Comparison of ENCODE assay signal across 7 mouse cellular contexts in the genomic region with DNA sequence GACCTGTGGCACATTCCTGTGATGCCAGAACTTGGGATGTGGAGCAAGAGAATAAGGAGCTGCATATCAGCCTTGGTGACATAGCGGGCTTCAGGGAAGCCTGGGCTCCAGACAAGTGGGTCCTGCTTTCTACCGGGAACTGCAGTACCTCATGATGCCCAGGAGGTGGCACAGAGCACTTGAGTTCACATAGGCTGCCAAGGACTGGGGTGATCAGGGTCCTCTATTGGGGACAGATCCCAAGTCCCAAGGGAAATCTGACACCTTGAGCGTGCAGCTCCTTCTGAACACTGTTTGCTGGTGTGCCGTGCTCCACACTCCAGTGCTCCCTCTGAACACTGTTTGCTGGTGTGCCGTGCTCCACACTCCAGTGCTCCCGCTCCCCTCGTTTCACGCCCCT. TPM values are rescaled to one million over a fixed set of nuclear protein-coding genes. Genes with fewer than 3 reads are reported as not detected.
DNase-seq lines count a peak whose midpoint lies in the region; ATAC-seq lines count a peak whose summit lies in the region.

No protein-coding gene starts in this region.

- no peaks in the 10 kb centered on the region for H3K9me3 ChIP-seq in embryonic facial prominence, embryonic 10.5 days
- no peaks in the 10 kb centered on the region for H3K9me3 ChIP-seq in hindbrain, embryonic 11.5 days (ENCODE audit: control insufficient read depth, low read length)

- 0 out of 2 replicates have a peak, but pooled peaks cover 3% of the 10 kb centered on the region for H3K4me1 ChIP-seq in embryonic facial prominence, embryonic 10.5 days
- no peaks in the 10 kb centered on the region for H3K4me1 ChIP-seq in hindbrain, embryonic 11.5 days (replicated peaks; ENCODE audit: control insufficient read depth, insufficient read depth, low read length)

- no peak overlapping the region for H3K4me2 ChIP-seq in hindbrain, embryonic 11.5 days (replicated peaks; ENCODE audit: low read depth, low read length)

- no peak overlapping the region for H3K9ac ChIP-seq in hindbrain, embryonic 11.5 days (ENCODE audit: low read depth, low read length)

- peak; percentile 31 to 46 for DNase-seq in CD8-positive naive resting alpha-beta T cell, adult 2 months (ENCODE audit: low read depth in 2 of 2, low spot score in 2 of 2)
- peak; percentile 81 for DNase-seq in ZHBTc4 (ENCODE audit: low read depth, low spot score)
- peak; percentile 49 for DNase-seq in embryonic facial prominence, embryonic 10.5 days (ENCODE audit: low spot score)
- peak; percentile 73 for DNase-seq in hindbrain, embryonic 11.5 days (ENCODE audit: low spot score)
- DNase-seq in layer of hippocampus, adult 9-10 months (ENCODE audit: low spot score), result peak; percentile 35
- peak; percentile 71 for DNase-seq in lung, postnatal 10 days
- DNase-seq in right cerebral cortex, adult 18-20 months, result peak; percentile 51

- H3K27ac ChIP-seq in embryonic facial prominence, embryonic 10.5 days (replicated peaks), result no peak overlapping the region
- no peak overlapping the region for H3K27ac ChIP-seq in hindbrain, embryonic 11.5 days (ENCODE audit: low read depth, low read length)

- 45% methylated on average over 8 of the region's 8 CpGs for WGBS in embryonic facial prominence, embryonic 10.5 days
- 48% methylated on average over 8 of the region's 8 CpGs for WGBS in hindbrain, embryonic 11.5 days

- peak; percentile 60 for ATAC-seq in hindbrain, embryonic 11.5 days (ENCODE audit: low FRiP score)

- H3K27me3 ChIP-seq in embryonic facial prominence, embryonic 10.5 days (replicated peaks; ENCODE audit: low read depth, poor library complexity, severe bottlenecking), result no peaks in the 10 kb centered on the region
- no peaks in the 10 kb centered on the region for H3K27me3 ChIP-seq in hindbrain, embryonic 11.5 days (ENCODE audit: control insufficient read depth, insufficient read depth, low read length)

- H3K36me3 ChIP-seq in embryonic facial prominence, embryonic 10.5 days (replicated peaks), result peaks cover 85% of the 10 kb centered on the region
- peaks cover 2% of the 10 kb centered on the region; the same call in 1 of the 2 replicates for H3K36me3 ChIP-seq in hindbrain, embryonic 11.5 days (ENCODE audit: control insufficient read depth, insufficient read depth, low read length)

- H3K4me3 ChIP-seq in embryonic facial prominence, embryonic 10.5 days, result no peak overlapping the region
- no peak overlapping the region for H3K4me3 ChIP-seq in hindbrain, embryonic 11.5 days (ENCODE audit: low read depth, low read length)

RNA-seq across cellular contexts. Expression of gene Trappc10, which starts 34.8 kb away (rescaled TPM):
- polyA plus RNA-seq in embryonic facial prominence, embryonic 10.5 days (2016; fragmentation: Nextera tagmentation; extraction: Ambion mirVana), result 8.1 and 10.2 TPM in 2 replicates
- polyA plus RNA-seq in hindbrain, embryonic 11.5 days (2014; fragmentation: Nextera tagmentation; extraction: Ambion mirVana), result 17.7 and 21.2 TPM in 2 replicates
